Mouse (Mus musculus) yolk sac, embryonic 10.5 days (tissue): ENCODE data around the gene Shpk.

Source experiments
- DNase-seq: peaks from one replicate; pipeline ENCODE4 v3.0.0-alpha.2; 2017; ENCODE audit warnings: low spot score

Shpk gene

DNA sequence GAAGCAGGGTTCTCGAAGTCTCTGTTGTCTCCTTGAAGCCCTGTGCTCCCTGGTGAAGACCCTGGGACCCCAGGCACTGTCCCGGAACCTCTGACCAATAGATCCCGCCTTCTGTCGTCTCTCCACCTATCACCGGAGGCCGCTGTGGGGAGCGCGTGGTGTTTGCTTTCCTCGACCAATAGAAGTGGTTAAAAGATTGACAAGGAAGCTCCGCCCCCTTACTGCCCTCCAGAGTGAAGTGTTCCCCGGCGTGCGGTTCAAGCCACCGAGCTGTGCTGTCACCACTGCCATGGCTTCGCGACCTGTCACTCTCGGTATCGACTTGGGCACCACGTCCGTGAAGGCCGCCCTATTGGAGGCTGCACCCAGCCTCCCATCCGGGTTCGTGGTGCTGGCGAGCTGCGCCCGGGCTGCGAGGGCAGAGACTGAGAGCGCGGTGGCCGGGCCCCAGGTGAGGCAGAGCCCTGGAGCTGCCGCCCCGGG is at the start of gene Shpk:
Gene Shpk (plus strand): TSS at position 231 of the 483 bp plus-strand sequence.
- peak; percentile 97 for DNase-seq

DNA sequence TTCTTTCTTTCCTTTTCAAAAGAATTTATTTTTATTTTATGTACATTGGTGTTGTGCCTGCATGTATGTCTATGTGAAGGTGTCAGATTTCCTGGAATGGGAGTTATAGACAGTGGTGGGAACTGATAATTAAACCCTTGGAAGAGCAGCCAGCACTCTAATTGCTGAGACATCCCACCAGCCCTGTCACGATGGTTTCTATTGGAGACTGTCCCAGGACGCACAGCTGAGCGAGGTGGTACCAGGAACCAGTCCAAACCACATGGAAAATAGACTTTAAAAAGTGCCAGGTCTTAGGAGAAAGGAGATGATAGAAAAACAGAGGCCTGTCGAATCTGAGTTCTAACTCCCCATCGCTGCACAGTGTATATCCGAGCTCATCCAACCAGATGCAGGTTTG is 44.2 kb upstream of the Shpk start:
- no peak for DNase-seq

DNA sequence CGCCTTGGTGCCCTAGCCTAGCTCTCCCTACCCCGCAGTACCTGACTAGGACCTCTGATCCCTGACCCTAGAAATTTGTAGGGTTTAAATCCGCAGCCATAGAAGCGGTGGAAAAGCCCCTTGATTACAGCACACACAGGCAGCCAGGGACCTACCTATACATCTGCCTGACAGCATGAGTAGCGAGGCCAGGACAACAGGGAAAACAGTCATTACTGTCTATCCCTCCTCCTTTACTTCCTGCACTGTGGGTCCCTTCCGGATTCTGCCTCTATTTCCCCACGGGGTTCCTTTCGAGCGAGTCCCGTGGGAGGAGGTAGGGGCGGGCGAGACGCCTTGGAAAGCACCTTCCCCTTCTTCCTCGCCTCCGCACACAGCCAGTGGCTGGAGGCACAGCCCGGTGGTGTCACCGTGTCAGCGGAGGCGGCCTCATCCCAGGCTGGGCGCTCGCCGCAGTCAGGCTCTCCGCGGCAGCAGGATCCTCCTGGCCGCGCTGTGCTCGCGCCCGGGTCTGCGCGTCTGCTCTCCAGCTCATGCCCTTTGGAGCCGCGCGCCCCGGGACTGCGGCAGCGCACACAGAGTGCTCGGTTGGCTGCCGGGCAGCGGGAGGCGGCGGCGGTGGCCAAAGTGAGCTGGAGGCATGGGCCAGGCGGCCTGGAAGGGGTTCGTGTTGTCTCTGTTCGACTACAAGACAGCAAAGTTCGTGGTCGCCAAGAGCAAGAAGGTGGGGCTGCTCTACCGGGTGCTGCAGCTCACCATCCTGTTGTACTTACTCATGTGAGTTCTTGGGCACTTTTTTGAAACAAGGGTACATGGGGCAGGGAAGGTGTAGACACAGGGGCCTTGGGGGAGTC is 39.1 kb upstream of the Shpk start, which contains the start of gene P2rx5:
Gene P2rx5 (plus strand): TSS at position 465 of the 854 bp plus-strand sequence.
- DNase-seq = peak; percentile 45

DNA sequence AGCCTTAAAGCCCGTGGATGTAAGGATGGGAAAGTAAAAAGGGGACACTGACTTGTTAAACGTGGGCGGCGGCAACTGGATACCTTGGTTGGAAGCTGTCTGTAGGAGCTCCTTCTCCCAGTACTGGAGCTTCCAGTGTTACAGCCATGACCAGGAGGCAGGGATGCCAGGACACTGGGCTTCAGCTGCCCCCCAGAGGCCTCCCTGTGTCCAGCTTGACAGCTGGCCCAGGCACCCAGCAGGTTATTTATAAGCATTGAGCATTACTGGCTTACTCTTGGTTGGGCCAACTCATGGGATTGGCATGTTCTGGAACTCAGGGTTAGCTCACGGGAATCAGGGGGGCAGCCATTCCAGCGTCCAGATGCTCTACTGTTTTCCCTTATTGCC is 38.5 kb upstream of the Shpk start:
- no peak for DNase-seq

DNA sequence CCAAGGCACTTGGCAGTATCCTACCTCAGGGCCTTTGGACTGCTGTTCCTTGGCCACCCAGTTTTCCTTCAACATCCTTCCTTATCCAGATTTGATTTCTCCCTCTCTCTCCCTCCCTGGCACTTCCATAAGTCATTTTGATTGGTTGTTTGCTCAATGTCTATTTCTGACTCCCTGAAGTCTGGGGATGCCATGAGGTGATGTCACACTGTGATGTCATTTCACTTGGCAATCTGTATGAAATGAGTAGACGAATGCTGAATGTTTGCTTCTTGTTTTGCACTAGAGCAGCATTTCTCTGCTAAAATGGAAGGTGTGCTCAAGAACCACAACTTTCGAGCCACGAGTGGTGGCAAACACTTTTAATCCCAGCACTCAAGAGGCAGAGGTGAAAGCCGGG is 37.6 kb upstream of the Shpk start:
- no peak for DNase-seq

DNA sequence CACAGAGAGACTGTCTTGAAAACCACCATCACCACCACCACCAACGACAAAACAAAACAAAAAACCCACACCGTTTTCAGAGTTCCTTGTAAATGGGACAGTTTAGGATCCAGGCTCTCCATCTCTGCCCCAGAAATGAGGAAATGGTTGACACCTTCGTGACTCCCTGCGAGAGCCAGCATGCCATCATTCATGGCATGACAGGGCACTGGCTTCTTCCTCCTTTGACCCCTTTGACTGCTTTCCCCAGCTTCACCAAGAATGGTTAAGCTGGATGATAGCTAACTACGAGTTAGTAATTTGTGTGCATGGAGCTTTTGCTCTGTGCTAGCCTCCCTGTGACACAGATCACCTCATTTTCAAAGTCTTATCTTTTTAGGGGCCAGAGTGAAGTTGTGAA is 37.0 kb upstream of the Shpk start:
- no peak for DNase-seq

DNA sequence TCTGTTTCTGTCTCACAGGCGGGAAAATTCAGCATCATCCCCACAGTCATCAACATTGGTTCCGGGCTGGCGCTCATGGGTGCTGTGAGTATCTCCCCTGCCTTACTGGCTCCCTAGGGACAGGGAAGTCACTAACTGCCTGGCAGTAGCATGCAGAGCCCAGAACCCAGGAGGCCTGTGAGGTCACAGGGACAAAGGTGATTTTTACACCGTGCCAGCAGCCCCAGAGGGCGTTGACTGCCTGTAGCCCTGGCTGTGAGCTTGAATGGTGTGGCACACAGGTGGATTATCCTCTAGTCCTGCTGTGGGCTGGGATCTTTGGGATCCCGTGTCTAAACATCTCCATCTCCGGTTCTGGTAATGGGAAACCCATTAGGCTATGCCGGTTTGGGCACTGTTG is 31.2 kb upstream of the Shpk start:
- DNase-seq = no peak

DNA sequence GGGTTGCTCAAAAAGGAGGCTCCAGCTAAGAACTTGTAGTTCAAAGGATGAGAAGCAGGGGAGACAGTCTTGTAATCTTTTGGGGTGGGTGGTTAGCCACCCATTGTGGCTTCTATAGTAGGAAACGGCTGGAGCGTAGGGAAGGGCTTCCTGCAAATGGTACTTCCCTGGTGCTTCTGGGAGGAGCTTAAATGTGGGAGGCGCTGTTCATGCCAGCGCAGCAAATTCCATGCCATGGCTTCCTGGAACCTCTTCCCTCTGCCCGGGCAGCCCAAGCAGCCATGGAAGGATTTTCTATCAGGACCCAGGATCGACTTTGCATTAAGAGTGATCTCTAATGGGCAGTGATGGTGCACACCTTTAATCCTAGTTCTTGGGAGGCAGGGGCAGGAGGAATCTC is 30.7 kb upstream of the Shpk start:
- DNase-seq = no peak

DNA sequence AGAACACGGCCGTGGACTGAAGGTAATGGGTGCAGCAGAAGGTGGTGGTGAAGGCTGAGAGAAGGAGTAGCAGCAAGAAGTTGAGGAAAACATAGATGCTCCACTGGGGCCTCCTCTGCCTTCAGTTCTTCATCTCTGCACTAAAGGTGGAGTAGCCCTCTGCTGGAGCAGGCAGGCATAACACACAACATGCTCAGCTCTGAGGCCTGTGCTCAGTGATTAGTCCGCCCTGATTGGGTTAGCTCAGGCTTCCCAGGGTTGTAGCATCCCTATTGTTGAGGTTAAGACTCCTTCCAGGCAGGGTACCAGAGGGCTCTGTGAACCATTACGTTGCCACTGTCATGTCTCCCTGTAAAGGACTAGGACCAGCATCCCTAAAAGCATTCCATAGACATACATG is 30.0 kb upstream of the Shpk start:
- peak; percentile 38 for DNase-seq

DNA sequence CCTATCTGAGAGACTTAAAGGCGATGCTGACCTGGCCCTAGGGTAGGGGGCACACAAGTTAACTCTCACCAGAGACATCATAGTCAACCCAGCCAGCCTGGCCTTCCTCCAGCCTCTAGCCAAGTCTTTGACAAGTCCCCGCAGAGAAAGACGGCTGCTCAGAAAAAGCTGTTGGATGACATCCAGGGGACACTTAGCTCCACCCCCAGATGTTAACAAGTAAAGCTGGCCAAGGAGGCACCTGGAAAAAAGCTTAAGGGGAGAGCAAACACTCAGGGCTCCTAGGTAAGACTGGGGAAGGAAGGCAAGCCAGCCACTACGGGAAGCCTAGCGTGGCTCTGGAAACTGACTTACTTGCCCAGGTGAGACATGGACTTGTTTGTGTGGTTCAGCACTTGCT is 27.1 kb upstream of the Shpk start:
- DNase-seq = no peak

DNA sequence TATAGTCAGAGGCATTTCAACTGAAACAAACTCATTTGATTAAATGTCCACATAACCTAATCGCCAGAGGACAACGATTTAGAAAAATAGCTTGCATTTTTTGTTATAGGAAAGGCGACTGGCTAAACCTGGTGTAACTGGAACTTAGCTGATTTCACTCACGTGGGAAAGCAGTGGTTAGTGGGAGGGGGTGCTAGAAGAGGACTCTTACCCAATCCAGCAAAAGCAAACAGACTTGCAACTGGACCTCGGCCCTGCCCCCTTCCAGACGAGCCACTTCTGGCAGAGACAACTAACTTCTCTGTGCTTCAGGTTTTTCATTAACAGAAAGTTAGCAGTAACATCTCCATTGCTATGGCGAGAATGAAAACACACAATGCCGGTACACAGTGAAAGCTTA is 23.6 kb upstream of the Shpk start:
- peak; percentile 88 for DNase-seq

DNA sequence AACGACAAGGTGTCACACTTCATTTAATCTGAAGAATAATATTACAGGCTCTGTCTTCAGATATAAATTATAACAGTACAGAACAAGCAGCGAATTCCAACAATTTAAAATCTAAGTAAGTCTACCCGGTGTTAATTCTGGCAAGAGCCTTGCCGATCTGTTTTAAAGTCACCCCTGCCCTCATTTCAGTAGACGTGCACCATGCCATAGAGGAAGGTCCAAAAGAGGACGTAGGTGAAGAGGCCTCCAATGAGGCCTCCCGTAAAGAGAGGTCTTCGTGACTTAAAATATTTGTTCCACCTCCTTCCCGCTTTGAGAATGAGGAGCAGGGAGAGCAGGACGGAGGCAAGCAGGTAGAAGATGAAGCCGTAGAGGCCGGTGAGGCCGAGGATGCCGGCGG is 23.1 kb upstream of the Shpk start:
- no peak for DNase-seq

DNA sequence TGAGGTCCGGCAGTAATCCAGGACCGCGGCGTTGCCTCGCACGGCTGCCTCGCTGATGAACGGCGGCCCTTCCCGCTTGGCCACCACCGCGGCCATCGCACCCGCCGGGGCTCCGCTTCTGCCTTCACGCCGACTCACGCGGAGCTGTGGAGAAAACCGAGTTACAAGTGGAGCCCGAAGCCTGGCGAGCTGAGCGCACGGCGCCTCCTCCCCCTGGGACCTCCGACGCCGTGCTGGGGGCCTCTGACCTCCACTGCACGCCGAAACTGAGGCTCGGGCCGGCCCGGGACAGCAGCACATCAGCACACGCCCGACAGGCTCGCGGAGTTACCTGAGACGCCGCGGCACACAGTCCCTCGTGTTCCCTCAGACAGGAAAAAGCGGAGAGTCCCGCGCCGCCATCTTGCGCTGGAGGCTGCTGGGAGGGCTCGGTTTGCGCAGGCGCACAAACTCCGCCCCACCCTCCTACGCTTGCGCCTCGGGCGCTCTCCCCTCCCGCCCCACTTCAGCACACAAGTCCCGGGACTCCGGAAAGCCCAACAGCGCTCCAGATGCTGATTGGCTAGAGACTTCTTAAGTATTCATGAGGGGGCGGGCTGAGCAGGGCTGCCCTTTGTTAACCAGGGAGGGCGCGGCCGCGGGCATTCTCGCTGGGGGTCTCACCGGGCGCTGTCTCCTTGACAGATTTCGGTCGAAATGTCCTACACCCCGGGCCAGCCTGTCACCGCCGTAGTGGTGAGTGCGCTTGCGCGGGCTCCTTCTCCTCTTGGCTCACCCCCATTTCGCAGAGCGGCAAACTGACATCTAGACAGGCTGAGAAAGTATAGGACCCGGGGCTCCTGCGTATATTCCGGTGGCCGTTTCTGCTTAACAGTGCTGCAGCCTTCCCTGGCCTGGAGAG is 22.4 kb upstream of the Shpk start, which contains the start of the genes Emc6 and Tax1bp3:
Gene Emc6 (minus strand): TSS at position 430 of the 901 bp plus-strand sequence.
Gene Tax1bp3 (plus strand): TSS at position 476 of the 901 bp plus-strand sequence.
- peak; percentile 96 for DNase-seq

DNA sequence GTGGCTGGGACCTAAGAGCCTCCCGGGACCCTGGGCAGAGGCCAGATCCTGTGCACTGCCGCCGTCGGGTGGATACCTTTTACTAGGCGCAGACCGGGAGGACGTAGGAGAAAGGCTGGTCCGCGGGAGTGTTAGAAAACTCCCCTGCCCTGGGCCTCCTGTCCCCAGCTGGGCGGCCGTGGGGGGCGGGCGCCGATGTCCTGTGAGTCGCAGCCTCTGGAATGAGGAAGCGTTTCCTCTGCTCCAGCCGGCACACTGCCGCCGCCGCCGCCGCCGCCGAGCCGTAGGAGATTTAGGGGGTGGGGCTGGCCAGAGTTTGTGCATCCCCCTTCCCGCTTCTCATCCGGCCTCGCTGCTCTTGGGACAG is 21.8 kb upstream of the Shpk start:
- DNase-seq = peak; percentile 86

DNA sequence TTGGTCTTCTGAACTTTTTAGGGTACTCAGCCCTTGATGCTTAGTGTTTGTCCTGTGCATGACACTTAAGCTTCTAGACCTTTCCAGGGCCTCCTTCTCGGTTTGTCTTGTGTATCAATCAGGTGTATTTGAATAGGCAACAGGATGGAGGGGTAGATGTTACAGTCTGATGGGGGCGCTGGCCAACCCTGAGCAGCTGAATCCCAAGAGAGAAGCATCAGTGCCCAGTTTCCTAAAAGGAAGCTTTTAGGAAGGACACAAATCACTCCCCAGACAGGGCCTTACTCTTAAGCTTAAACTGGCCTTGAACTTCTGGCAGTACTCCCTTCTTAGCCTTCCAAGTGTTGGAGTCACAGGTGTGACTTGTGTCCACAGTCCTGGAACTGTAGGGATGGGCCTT is 21.4 kb upstream of the Shpk start:
- no peak for DNase-seq

DNA sequence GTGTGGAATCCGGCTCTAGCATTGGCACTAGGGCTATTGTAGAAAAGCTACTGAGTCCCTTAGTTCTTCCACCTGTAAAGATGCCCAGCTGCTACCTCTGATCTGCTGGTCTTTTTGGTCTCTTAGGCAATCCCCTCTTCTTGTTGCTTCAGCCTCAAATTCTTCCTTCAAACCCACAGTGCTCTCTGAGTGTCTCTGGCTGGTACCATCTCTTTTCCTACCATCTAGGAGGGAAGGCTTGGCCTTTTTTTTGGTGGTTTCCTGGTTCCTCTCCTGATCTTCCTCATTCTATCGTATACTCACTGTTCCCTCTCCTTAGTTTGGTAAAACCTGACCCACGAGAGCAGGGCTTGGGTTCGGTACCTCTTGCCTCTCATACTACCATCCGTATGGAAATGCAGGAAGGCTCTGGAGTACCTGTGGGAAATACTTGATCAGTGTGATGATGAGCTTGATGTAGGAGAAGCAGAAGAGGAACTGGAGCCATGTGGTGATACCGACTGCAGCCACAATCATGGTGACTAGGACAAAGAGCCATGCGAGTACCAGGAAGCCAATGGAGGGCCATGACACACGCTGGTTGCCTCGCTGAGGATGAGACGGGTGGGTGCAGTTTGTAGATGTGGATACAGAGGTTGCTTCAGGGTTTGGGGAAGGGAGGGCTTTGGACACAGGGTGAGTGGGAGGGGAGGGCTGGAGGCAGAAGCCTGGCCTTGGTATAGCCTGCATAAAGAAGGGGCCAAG is 13.2 kb upstream of the Shpk start:
- no peak for DNase-seq

DNA sequence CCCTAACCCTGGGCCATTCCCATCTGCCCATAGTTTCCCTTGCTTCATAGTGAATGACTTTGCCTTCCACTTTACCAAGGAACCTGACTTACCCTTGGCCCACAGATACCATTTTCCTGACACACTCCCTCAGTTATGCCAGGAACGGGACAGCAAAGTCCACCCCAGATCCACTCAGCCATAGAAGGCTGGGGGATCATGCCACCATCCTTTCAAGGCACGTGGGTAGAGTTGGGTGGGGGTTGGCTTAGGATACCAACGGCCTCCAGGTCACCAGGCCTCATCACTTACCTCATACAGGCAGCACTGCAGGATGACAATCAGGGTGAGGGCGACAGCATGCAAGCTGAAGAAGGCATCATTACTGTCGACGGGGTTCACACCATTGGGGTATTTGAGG is 12.0 kb upstream of the Shpk start:
- DNase-seq = no peak

DNA sequence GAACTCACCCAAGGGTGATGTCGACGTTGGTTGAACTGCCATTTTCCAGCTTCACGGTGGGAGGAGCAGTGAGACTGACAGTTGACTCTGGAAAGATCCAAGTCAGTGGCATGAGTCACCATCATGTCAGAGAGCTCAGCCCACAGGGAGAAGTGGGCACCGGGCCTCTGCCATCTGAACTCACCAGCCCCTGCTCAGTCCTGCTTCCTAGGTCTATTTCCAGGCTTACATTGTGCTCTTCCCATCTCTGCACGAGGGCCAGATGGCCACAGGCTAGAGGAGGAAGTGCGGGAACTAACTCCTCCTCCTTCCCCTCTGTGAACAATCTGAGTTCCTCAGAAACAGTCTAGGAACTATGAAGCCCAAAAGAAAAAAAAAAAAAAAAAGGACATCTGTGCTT is 6.2 kb upstream of the Shpk start:
- DNase-seq = no peak

DNA sequence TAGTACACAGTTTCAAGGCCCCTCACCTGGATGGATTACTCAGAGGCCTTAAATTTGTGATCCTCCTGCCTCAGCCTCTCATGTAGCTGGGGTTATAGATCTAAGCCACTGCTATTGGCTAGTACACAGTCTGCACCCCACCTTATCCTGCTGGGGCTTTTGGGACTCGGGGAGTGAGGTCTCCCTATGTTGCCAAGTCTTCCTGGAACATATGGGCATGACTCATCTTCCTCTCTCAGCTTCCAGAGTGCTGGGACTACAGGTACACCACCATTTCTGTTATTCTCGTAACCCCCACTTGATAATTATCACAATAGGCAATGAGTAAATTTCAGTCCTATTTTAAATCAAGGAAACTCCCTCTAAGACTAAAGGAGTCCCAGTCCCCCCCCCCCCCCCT is 4.8 kb upstream of the Shpk start:
- DNase-seq = no peak

DNA sequence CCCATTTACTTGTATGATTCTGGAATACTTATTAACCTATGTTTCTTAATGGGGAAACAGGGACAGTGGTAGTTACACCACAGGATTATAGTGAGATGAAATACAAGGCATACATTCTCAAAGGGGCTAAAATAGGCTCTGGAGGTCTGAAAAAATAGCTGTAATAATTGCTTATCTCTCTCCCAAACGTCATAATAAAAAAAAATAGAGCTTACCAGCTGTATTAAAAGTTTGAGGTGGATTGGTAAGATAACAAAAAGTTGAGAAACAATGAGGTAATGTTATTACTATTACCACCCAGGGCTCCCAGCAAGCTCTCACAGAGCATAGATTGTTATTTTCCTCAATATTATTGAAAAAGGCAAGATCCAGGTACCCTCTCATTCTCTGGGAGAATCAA is 1.1 kb upstream of the Shpk start:
- DNase-seq = no peak

DNA sequence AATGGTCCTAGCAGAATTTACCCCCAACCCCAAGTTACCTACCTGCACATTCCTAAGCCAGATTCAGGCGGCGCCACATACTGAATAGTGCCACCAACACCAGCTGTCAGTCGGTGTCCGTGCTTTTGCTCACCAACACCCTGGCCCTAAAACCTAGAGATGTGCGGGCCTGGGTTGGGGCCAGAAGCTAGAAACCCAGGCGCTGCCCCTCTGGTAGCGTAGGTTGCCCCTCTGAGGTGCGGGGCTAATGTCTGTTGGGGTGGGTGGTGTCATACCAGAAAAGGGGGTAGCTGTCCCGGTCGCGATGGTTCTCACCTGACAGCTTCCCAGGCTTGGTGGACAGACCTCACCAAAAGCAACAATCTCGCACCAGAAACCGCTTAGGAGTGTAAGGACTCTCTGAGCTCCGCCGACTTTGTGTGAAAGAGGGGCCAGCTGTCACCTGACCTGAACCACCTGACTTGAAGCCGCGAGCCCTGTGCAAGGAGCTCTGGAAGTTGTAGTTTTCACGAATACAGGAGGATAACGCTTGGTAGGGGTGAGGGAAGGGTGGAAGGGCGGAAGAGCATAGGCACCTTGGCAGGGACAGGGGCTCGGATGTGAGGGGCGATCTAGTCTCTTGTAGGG is 544 bp upstream of the Shpk start, which contains the start of gene Ctns:
Gene Ctns (minus strand): TSS at position 440 of the 627 bp plus-strand sequence.
- peak; percentile 91 for DNase-seq

DNA sequence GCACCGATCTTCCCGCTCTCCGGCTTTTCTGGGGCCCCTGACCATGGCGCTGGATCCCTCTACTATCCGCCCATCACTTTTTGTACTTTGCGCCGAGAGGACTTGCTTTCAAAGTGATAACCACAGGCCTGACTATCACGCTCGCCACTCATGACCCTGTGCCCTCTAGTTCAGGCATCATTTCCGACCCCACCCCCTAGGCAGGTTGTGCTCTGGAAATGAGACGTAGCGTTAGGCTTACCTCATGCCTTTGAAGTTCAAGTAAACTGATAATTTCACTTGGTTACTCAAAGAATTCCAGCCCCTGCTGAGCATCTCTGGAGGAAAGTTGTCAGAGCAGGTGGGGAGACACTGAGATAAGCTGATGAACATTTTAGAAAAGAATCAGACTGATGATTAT is 619 bp downstream of the Shpk start:
- DNase-seq = peak; percentile 51
